Mouse (Mus musculus) brown adipose tissue, adult 24 weeks (tissue): ENCODE measurements around the gene Wnt5b. TPM values are rescaled to one million over a fixed set of nuclear protein-coding genes. Genes with fewer than 3 reads are reported as not detected.

ENCODE experiments used
- H3K27ac ChIP-seq: fragments of 200-500 bp; replicated peaks from 2 replicates; pipeline ENCODE4 v1.5.1; 2012; ENCODE audit warnings: low read depth, mild to moderate bottlenecking, low read length
- H3K4me1 ChIP-seq: fragments of 200-500 bp; 2 replicates; pipeline ENCODE4 v1.6.1; 2012; ENCODE audit warnings: low read length, mixed read lengths; ENCODE audit not compliant: control insufficient read depth, insufficient read depth, insufficient read length
- H3K4me3 ChIP-seq: fragments of 200-500 bp; 2 replicates; pipeline ENCODE4 v1.5.1; 2012; ENCODE audit warnings: low read depth, mild to moderate bottlenecking, low read length, moderate library complexity; ENCODE audit not compliant: insufficient read depth
- polyA plus RNA-seq: library from polyadenylated mRNA; stranded (reverse); fragments of >200 nt; gene quantifications from 2 replicates; pipeline ENCODE4 v1.2.4, GENCODE M21; 2012; ENCODE audit not compliant: missing spikeins, insufficient read depth, insufficient read length

Gene Wnt5b
- polyA plus RNA-seq = not detected in 2 replicates

- Histone ChIP-seq H3K4me1 (no peaks in the 10 kb centered on the region), H3K27ac (no peak within 1 kb of the TSS), H3K4me3 (peak within 1 kb of the TSS; percentile 68)
Observed at GRCm38 (mm10) chr6:119543803-119544517, at the start of gene Wnt5b. Gene Wnt5b (minus strand): TSS chr6:119544347.

GRCm38 (mm10) chr6:119590872-119591271, 46.7 kb upstream of the Wnt5b start:
- H3K4me1 ChIP-seq = peaks cover 4% of the 10 kb centered on the region; the same call in 1 of the 2 replicates
- H3K4me3 ChIP-seq = no peak overlapping the region
- H3K27ac ChIP-seq = no peak overlapping the region

- H3K4me3 ChIP-seq = no peak overlapping the region
- no peak overlapping the region for H3K27ac ChIP-seq
- H3K4me1 ChIP-seq = peaks cover 11% of the 10 kb centered on the region; the same call in 1 of the 2 replicates
Observed at GRCm38 (mm10) chr6:119587897-119588296, 43.8 kb upstream of the Wnt5b start.

- Histone ChIP-seq H3K4me1 (peaks cover 11% of the 10 kb centered on the region; the same call in 1 of the 2 replicates), H3K27ac (no peak overlapping the region), H3K4me3 (no peak overlapping the region)
Observed at GRCm38 (mm10) chr6:119587454-119587853, 43.3 kb upstream of the Wnt5b start.

GRCm38 (mm10) chr6:119585652-119586375, 41.7 kb upstream of the Wnt5b start:
- H3K4me1 ChIP-seq = peaks cover 11% of the 10 kb centered on the region; the same call in 1 of the 2 replicates
- no peak overlapping the region for H3K4me3 ChIP-seq
- H3K27ac ChIP-seq = no peak overlapping the region

- H3K27ac ChIP-seq = no peak overlapping the region
- H3K4me1 ChIP-seq = peaks cover 11% of the 10 kb centered on the region; the same call in 1 of the 2 replicates
- no peak overlapping the region for H3K4me3 ChIP-seq
Observed at GRCm38 (mm10) chr6:119584061-119584460, 39.9 kb upstream of the Wnt5b start.

GRCm38 (mm10) chr6:119583165-119583564, 39.0 kb upstream of the Wnt5b start:
- peaks cover 11% of the 10 kb centered on the region; the same call in 1 of the 2 replicates for H3K4me1 ChIP-seq
- H3K27ac ChIP-seq = no peak overlapping the region

GRCm38 (mm10) chr6:119576706-119577105, 32.6 kb upstream of the Wnt5b start:
- H3K4me1 ChIP-seq = peaks cover 3% of the 10 kb centered on the region
- H3K27ac ChIP-seq = no peak overlapping the region
- H3K4me3 ChIP-seq = no peak overlapping the region

More at GRCm38 (mm10) chr6:119583165-119583564, 39.0 kb upstream of the Wnt5b start:
- H3K4me3 ChIP-seq = no peak overlapping the region

GRCm38 (mm10) chr6:119575331-119575730, 31.2 kb upstream of the Wnt5b start:
- Histone ChIP-seq H3K4me1 (peaks cover 3% of the 10 kb centered on the region), H3K27ac (no peak overlapping the region), H3K4me3 (no peak overlapping the region)

- Histone ChIP-seq H3K4me3 (no peak overlapping the region), H3K4me1 (peaks cover 3% of the 10 kb centered on the region), H3K27ac (no peak overlapping the region)
Observed at GRCm38 (mm10) chr6:119572296-119572695, 28.1 kb upstream of the Wnt5b start.

- Histone ChIP-seq H3K4me3 (no peak overlapping the region), H3K27ac (no peak overlapping the region), H3K4me1 (peaks cover 4% of the 10 kb centered on the region)
Observed at GRCm38 (mm10) chr6:119570797-119571196, 26.6 kb upstream of the Wnt5b start.

- Histone ChIP-seq H3K4me1 (peaks cover 5% of the 10 kb centered on the region), H3K27ac (no peak overlapping the region), H3K4me3 (no peak overlapping the region)
Observed at GRCm38 (mm10) chr6:119568339-119568738, 24.2 kb upstream of the Wnt5b start.

- H3K4me1 ChIP-seq = peaks cover 2% of the 10 kb centered on the region; the same call in 1 of the 2 replicates
- H3K4me3 ChIP-seq = no peak overlapping the region
- H3K27ac ChIP-seq = no peak overlapping the region
Observed at GRCm38 (mm10) chr6:119565451-119566379, 21.6 kb upstream of the Wnt5b start.

GRCm38 (mm10) chr6:119562558-119562957, 18.4 kb upstream of the Wnt5b start:
- Histone ChIP-seq H3K4me1 (peaks cover 2% of the 10 kb centered on the region; the same call in 1 of the 2 replicates), H3K4me3 (no peak overlapping the region), H3K27ac (no peak overlapping the region)

GRCm38 (mm10) chr6:119558855-119559254, 14.7 kb upstream of the Wnt5b start:
- no peak overlapping the region for H3K27ac ChIP-seq
- H3K4me1 ChIP-seq = no peaks in the 10 kb centered on the region
- H3K4me3 ChIP-seq = no peak overlapping the region
